Mouse (Mus musculus) bone marrow macrophage, adult 2 months (primary cell): ENCODE measurements around the gene Ahnak2.

ENCODE experiments used
- CTCF ChIP-seq: IDR thresholded peaks from 2 replicates; pipeline ENCODE4 v1.5.1; 2012; ENCODE audit warnings: low read depth, mild to moderate bottlenecking, low read length, moderate library complexity
- POLR2A ChIP-seq: IDR thresholded peaks from 2 replicates; pipeline ENCODE4 v1.6.1; 2012; ENCODE audit warnings: mild to moderate bottlenecking, low read depth, low read length, borderline replicate concordance

- TF ChIP-seq POLR2A (no peak), CTCF (no peak)
Measured at GRCm38 (mm10) chr12:112746461-112746807, 56.0 kb downstream of the Ahnak2 start.
